Mouse (Mus musculus) gastrocnemius, postnatal 36 days (tissue): ENCODE results near the gene Ninj1. TPM values are rescaled to one million over a fixed set of nuclear protein-coding genes. Genes with fewer than 3 reads are reported as not detected.

Experiments used
- DNase-seq, 2 experiments: peaks; one replicate each; pipeline ENCODE4 v3.0.0; 2022
- intact Hi-C: fragments of 180-260 bp; cut with DNase I; formaldehyde crosslinking; loops from one replicate; pipeline ENCODE4 v1.15.1; 2025
- long read RNA-seq, 2 experiments: library from polyadenylated mRNA; stranded (forward); transcript quantifications; one replicate each; pipeline ENCODE4 v2.0.0; 2021
- total RNA-seq, 2 experiments: library from RNA; stranded (reverse); gene quantifications; 2 replicates each; pipeline ENCODE4 v1.2.3; 2021

Gene Ninj1
- total RNA-seq: 10 to 100 TPM; 15.1 to 15.7 TPM
- long read RNA-seq, experiment 1, transcript Ninj1-201 (4 exons, 1,187 nt): major isoform, 27 of 27 reads
- long read RNA-seq, experiment 1, partial matches to known transcripts: 0 of 27 reads
- long read RNA-seq, experiment 1, other reads (novel, unspliced or antisense): 0 of 27 reads
- long read RNA-seq, experiment 2, transcript Ninj1-201 (4 exons, 1,187 nt): major isoform, 38 of 42 reads
- long read RNA-seq, experiment 2, partial matches to known transcripts: 0 of 42 reads
- long read RNA-seq, experiment 2, other reads (novel, unspliced or antisense): 4 of 42 reads

DNA sequence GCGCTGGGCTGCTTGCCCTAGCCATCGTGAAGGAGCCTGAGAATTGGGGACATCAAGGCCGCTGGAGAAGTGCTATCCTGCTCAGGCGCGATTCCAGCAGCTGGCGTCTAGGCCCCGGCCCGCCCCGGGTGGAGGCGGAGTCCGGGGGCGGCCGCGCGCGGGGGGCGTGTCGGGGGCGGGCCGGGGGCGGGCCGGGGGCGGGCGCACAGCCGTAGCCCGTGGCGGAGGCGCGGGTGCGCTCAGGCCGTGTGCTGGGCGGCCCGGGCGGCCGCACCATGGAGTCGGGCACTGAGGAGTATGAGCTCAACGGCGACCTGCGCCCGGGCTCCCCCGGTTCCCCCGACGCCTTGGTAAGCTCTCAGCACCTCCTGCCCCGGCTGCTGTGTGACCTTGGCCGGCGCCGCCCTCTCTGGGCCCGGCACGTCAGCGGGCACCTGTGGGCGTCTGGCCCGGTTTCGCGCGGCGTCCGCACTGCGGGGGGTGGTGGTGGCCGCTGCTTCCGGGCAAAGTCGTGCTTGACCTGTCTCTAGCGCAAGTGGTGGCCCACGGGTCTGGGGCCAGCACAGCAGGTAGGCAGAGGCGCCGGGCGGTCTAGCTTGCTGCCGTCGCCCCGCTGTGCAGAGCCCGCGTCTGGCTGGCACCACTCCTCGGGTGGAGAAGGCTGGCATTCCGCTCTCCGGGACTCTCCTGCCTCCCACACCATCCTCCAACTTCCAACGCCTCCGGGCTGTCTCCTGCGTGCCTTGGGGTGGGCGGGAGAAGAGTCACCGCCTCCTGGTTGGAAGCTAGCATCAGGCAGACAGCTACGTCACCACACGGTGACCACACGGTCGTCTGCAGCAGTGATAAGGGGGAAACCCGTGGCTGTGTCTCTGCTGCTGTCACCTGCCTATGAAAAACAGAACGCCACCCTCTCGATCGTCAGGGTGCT, at the start of gene Ninj1:
Ninj1 (plus strand) TSS at position 198 of the 931 bp plus-strand sequence.
- peak; percentile 83 to 84 for DNase-seq
- intact Hi-C loops: no loop called here

DNA sequence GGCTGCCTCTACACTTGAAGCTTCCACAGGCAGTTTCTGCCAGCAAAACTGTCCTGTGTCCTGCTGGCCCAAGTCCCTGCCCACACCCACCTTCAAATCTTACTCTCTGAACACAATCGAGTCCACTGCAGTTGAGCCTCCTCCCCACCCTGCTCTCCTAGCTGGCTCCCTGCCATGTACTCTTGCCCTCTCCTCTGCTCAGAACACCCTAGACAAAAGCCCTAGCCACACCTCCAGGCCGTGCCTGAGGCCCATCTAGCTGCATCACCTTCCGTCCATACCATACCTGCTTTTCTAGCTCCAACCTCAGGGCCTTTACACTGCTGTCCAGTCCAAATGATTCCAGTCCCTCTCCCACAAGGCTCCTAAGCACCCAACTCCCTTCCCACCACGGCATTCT, 46.7 kb upstream of the Ninj1 start:
- intact Hi-C loops: no loop called here
- no peak for DNase-seq

DNA sequence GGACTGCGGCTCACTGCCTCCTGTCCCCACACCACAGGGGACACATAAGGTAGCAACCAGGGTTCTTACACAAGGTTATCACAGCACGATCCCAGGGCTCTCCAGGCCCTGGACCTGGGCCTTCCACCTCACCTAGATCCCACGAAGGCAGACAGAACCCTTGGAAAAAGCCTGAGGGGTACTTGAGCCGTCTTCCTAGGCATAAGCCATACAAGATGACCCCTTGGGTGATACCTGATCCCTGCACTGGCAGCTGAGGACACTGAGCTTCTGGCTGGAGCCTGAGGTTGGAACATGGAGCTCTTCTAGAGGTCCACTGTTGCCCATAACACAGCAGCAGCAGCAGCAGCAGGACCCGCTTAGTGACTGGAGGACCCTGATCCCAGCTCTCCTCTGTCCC, 44.9 kb upstream of the Ninj1 start:
- intact Hi-C loops: no loop called here
- DNase-seq: no peak

DNA sequence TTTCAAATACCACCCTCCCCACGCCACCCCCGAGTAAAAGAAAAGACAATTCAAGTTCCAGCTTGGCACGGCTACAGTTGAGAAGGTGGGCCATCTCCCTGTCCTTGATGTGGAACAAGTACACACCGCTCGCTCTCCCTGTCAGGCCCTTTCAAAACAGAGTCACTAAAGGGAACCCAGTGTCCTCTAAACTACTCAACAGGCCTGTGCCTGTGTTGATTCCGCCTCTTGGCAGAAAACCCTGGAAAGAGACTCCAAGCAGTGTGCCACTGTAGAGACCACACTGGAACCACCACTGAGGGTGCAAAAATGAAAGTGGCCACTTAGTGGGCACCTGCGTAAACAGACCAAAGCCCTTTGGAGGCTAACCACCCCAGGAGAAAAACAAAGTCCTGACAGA, 44.0 kb upstream of the Ninj1 start:
- DNase-seq: no peak
- intact Hi-C loops: no loop called here

DNA sequence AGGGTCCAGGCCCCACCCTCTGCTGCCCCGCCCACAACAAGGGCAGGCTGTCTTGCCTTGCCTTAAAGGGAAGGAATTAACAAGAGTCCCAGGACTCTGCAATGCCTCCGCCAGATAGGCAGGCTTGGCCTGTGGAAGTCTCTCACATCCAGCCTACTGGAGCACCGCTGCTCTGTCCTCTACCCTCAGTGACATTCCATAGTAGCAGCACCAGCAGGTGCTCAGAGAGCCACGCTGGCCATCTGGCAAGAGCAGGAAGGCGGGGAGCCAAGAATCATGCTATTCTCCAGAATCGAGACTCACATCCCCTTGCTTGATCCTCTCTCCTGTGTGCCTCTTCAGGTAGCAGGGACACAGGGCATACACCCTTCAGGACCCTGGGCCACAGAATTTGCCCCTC, 42.8 kb upstream of the Ninj1 start:
- DNase-seq: no peak
- intact Hi-C loops: no loop called here

DNA sequence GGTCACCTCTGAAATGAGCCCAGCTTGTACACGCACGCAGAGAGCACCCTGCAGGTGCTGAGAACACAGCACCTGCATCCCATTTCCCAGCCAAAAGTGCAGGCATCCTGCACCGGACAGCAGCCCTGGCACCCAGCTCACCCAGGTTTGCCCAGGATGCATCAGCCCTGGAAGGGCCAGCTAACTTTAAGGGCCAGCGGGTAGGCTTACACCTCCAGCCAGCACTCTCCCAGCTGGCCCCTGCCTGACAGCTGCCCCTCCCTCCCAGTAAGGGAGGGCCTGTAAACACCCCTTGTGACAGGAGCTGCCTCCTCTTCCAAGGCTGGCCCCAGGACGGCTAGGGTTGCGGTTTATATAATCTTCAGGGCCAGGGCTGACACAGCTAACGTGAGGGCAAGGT, 41.9 kb upstream of the Ninj1 start:
- intact Hi-C loops: no loop called here
- DNase-seq: peak in 1 of 2 experiments; percentile 58

DNA sequence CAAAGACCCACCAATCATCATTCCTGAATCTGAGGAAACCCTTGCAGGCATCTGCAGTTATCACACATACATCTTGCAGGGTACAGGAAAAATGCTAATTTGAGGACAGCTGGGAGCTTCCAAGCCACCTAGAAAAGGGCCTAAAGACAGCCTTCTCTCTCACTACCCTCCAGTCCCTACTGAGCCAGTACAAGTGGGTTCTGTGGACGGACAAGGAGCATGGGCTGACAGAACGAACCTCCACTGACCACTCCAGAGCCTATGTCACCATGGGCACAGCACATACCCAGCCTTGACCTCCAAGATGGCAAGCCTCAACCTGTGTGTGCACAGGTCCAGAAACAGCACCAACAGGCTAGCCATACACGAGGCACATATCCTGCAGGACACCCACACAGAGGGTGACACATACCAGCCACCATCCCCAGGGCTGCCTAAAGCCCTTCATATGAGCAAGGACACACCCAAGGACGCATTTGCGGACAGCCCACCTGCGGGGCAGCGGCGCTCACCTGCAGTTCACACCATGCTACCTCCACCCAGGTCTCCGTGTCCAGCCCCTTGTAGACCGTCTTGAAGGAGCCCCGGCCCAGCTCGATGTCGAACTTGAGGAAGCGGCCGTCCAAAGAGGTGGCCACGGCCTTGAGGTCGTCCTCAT, 41.1 kb upstream of the Ninj1 start:
- intact Hi-C loops: no loop called here
- no peak for DNase-seq

DNA sequence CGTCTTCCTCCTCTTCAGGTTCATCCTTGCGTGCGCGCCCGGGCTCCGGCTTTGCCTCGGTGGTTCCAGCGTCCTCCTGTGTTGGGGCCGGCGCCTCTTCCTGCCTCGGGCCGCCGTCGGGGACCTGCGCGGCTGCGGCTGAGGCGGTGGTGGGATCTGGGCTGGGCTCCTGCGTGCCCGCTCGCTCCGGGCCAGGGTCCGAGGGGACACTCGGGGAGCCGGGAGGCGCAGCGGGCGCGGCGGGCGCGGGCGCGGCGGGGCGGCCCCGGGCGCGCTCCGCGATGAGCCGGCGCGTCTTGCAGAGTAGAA, 40.6 kb upstream of the Ninj1 start:
- no peak for DNase-seq
- intact Hi-C loops: no loop called here

DNA sequence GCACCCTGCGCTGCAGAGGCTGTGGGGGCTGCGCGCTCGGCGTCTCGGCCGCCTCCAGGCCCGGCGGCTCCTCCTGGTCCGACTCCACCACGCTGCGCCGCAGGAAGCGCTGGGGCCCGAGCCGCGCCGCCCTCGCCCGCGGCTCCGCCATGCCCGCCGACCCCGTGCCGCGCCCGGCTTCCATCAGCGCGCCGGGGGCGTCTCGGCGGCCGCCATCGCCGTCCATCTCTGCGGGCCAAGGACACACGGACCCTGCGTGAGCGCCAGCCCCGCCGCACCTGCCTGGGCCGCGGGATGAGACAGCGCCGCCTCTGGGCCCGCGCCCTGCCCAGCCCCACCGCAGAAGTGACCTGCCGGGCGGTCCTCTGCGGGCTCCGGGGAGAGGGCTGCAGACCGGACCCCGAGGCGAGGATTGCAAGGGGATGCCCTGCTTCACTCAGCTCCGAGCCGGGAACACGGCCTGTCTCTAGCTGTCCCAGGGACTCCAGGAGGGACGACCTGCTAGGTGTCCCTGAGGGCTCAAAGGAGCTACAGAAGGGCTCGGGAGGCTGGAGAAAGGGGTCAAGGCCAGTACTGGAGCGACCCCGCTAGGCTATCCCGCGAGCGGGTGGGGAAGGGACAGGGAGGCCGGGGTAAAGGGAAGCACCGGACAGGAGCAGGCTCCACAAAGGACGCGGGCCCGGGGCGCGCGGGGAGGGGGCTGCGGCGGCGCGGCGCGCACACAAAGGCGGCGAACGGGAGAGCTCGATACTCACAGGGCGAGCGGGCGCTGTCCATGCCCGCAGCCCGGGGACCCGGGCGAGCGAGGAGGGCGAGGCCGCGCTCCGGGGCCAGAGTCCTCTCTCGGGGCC, 40.1 kb upstream of the Ninj1 start:
- intact Hi-C loops: no loop called here
- DNase-seq: peak in 1 of 2 experiments; percentile 43

DNA sequence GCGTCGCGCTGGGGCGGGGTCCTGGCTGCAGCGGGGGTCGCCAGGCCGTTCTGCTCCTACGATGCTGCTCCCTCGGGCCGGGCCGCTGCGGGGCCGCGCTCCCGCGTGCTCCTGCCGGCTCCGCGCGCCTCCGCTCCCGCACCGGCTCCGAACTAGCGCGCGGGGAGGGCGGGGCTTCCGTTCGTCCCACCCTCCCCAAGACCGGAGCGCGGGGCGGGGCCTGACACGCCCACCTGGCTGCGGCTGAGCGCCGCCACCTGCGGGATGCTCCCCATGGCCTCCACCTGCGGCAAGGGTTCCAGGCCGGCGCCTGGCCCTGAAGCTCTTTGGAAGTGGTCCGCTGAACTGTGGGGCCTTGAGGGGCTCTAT, 39.4 kb upstream of the Ninj1 start, which contains the start of gene Wnk2:
Wnk2 (minus strand) TSS at position 157 of the 369 bp plus-strand sequence.
- peak; percentile 45 to 58 for DNase-seq
- intact Hi-C loops: loop anchor here (2.0 kb wide), 1 partner anchor 27 kb away; no protein-coding TSS in a partner anchor

DNA sequence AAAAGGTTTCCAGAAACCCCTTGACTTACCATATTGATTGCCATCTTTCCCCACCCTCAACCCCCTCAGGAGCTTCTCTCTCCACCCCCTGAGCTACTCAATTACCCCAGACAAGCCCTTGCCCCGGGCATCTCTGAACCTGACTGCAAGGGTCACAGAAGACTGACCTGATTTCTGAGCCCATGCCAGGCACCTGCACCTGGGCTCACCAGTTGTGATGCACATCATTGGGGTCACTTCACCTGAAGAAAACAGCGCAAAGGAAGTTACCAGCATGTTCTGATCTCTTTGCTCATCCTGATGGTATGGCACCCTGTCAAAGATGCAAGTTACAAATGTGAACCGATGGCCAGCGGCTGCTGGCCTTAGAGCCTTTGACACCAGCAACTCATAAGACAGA, 38.6 kb upstream of the Ninj1 start:
- intact Hi-C loops: loop anchor here (2.0 kb wide), 1 partner anchor 28 kb away; no protein-coding TSS in a partner anchor
- DNase-seq: no peak

DNA sequence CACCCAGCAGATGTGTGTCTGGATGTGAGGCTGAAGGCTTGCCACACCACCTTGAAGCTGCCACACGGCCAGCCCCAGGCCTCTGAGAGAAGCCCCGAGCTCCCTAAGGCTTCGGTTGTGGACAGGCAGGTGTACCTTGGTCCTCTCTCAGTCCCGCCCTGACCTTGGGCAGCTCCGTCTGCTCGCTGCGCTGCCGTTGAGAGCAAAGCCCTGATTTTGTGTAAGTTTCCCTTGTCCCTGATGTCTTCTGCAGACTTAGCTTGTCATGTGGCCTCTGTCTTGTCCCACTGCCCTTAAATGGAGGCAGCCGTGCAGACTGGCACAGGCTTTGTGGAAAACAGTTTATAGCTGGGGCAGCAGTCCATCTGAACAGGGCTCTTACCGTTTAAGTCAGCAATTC, 33.3 kb upstream of the Ninj1 start:
- DNase-seq: no peak
- intact Hi-C loops: no loop called here

DNA sequence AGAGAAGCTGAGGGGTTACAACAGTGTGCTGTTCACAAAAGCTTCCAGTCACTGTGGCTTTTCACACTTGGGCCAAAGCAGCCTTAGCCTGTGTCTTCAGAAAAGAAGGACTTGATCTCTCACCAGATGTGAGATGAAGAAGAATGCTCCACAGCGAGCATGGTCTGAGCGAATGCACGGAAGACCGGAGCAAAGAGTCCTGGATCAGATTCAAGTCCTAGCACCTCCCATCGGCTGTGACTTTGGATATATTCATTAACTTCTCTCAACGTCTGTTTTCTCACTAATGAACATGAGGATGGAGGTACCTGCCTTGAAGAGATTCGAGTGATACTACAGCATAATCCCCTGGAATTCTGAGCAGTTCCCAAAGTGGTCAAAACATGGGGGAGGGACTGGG, 32.7 kb upstream of the Ninj1 start:
- intact Hi-C loops: no loop called here
- no peak for DNase-seq

DNA sequence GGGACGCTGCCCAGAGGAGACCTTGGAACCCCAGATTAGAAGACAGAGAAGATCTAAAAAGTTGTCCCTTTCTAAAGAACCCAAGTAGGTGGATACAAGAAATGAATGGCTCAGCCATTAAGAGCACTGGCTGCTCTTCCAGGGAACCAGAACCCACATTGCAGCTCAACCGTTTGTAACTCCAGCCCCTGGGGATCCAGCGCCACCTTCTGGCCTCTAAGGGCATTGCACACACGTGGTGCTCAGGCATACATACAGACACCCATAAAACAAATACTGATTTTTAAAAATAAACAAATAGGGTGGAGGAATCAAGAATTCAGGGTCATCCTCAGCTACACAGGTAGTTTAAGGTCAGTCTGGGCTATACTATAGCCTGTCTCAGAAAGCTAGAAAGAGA, 30.6 kb upstream of the Ninj1 start:
- no peak for DNase-seq
- intact Hi-C loops: no loop called here

DNA sequence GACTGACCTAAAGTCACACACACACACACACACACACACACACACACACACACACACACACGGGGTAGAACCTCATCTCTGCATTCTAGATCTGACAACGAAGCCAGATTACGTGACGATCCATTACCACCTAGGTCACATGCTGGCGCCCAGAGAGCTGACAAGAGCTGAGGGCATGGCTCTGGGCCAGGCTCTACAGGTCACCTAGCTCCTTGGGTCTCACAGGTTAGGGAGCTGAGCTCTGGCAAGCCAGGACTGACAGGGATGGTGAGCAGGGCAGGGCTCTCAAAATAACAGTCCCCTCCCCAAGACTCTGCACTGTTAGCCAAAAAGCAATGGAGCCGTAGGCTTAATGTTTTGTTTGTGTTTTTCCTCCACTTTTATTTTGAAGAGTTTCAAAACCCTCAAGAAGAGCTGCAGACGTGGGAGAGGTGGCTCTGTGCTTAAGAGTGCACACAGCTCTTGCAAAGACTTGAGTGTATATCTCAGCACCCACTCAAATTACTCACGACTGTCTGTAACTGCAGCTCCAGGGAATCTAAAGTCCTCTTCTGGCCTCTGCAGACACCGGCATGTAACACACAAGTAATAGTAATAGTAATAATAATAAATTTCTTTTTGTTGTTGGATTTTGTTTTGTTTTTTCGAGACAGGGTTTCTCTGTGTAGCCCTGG, 29.1 kb upstream of the Ninj1 start:
- DNase-seq: no peak
- intact Hi-C loops: no loop called here

DNA sequence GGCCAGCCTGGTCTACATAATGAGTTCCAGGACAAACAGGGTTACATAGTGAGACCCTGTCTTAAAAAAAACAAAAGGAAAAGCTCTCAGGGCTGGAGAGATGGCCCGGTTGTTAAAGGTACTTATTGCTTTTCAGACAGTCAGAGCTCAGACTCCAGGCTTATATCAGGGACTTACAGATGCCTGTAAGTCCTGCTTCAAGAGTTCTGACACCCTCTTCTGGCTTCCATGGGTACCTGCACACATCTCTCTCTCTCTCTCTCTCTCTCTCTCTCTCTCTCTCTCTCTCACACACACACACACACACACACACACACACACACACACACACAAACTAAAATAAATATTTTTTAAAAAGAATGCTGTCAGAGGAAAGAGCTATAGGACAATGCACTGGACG, 26.0 kb upstream of the Ninj1 start:
- intact Hi-C loops: loop anchor here (5.0 kb wide), 1 partner anchor 99 kb away; no protein-coding TSS in a partner anchor
- DNase-seq: no peak

DNA sequence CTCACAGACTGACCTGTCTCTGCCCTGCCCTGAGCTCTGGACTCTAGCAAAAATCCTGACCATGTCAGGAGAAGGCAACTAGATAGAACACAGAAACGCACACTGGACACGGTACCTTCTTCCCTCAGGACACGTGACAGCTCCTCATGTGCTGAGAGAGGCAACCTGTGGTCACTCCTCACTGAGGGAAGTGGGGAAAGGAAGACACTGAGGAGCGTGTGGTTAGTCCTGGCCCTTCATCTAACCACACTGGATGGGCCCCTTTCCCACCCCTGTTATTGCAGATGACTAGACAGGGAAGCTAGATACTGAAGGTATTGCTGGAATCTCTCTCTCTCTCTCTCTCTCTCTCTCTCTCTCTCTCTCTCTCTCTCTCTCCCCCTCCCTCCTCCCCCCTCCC, 24.6 kb upstream of the Ninj1 start:
- DNase-seq: no peak
- intact Hi-C loops: loop anchor here (5.0 kb wide), 1 partner anchor 100 kb away; no protein-coding TSS in a partner anchor

DNA sequence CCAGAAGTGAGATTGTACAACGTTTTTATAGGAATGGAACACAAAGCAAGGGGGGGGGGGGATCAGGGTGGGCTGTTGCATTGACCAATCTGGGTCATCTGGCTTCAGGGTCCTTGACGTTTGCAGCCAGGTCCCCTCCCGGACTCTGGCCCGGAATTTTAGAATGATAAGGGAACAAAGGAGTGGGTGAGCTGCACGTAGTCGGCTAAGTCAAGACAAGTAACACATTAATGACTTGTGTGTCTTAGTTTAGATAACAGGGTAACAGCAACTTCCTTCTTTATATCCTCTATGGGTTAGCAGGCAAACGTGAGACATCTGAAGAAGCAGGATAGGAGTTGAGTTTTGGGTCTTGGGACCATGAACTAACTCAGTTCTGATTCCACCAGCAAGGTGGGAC, 23.6 kb upstream of the Ninj1 start:
- no peak for DNase-seq
- intact Hi-C loops: loop anchor here (5.0 kb wide), 1 partner anchor 101 kb away; no protein-coding TSS in a partner anchor

DNA sequence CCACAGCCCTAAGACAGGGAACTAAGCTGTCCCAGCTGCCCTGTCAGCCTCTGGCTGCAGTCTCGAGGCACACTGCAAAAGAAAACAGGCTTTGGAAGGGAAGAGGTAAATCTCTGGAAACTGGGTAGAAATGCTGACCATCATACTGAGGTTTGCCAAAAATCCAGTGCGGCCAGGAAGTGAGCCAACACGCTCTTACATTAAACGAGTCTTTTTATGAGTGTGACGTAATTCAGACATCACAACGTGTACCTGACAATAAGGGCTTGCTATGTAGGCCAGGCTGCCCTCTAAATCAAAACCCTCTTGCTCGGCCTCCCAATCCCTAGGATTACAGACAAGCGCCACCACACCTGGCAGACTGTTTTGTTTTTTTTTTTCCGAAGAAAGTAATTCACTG, 20.2 kb upstream of the Ninj1 start:
- no peak for DNase-seq
- intact Hi-C loops: no loop called here
